Mouse (Mus musculus) cerebellum, adult 2 months (tissue): ENCODE measurements around the gene Mcrip2.

Source experiments
- CTCF ChIP-seq: fragments of 200-500 bp; IDR thresholded peaks from 2 replicates; pipeline ENCODE4 v1.5.1; 2011; ENCODE audit warnings: low read depth, mild to moderate bottlenecking, control low read depth, low read length, moderate library complexity, borderline replicate concordance; ENCODE audit not compliant: insufficient read depth
- POLR2A ChIP-seq: fragments of 200-500 bp; IDR thresholded peaks from 2 replicates; pipeline ENCODE4 v1.6.1; 2011; ENCODE audit warnings: low read length, control low read depth, borderline replicate concordance; ENCODE audit not compliant: insufficient read depth

- TF ChIP-seq CTCF (peak; percentile 43; the same call in 1 of the 2 replicates), POLR2A (no peak)
Observed at GRCm38 (mm10) chr17:25879261-25879660, 10.7 kb upstream of the Mcrip2 start.
